Mouse (Mus musculus): ENCODE measurements around the gene Gngt1.

The Gngt1 gene

GRCm38 (mm10) chr6:3993492-3993891 lies at the start of gene Gngt1:
Gene Gngt1, plus strand, starts transcription at chr6:3993792.
- no peak for DNase-seq (ENCODE audit: low spot score in 2 of 2)

GRCm38 (mm10) chr6:3954969-3955368 lies 38.6 kb upstream of the Gngt1 start:
- DNase-seq (ENCODE audit: low spot score in 2 of 2), result no peak

GRCm38 (mm10) chr6:3967676-3968626 lies 25.6 kb upstream of the Gngt1 start:
- DNase-seq (ENCODE audit: low spot score in 2 of 2), result peak in 1 of 2 experiments; percentile 5

- no peak for DNase-seq (ENCODE audit: low spot score in 2 of 2)
Observed at GRCm38 (mm10) chr6:3973679-3974078, 19.9 kb upstream of the Gngt1 start.

- no peak for DNase-seq (ENCODE audit: low spot score in 2 of 2)
Observed at GRCm38 (mm10) chr6:3982661-3983284, 10.8 kb upstream of the Gngt1 start.

GRCm38 (mm10) chr6:3988750-3989149 lies 4.8 kb upstream of the Gngt1 start, which contains the start of gene Tfpi2:
Gene Tfpi2, minus strand, starts transcription at chr6:3988919.
- no peak for DNase-seq (ENCODE audit: low spot score in 2 of 2)

- no peak for DNase-seq (ENCODE audit: low spot score in 2 of 2)
Observed at GRCm38 (mm10) chr6:3998089-3998488, 4.5 kb downstream of the Gngt1 start.

GRCm38 (mm10) chr6:3999296-3999695 lies 5.7 kb downstream of the Gngt1 start:
- DNase-seq (ENCODE audit: low spot score in 2 of 2), result no peak

GRCm38 (mm10) chr6:4000716-4001115 lies 7.1 kb downstream of the Gngt1 start:
- no peak for DNase-seq (ENCODE audit: low spot score in 2 of 2)

GRCm38 (mm10) chr6:4003445-4003844 lies 9.9 kb downstream of the Gngt1 start:
- DNase-seq (ENCODE audit: low spot score in 2 of 2), result no peak

- peak in 1 of 2 experiments; percentile 12 for DNase-seq (ENCODE audit: low spot score in 2 of 2)
Observed at GRCm38 (mm10) chr6:4003890-4004306, 10.3 kb downstream of the Gngt1 start, which contains the start of gene Gng11. Gene Gng11, plus strand, starts transcription at chr6:4003904.

- no peak for DNase-seq (ENCODE audit: low spot score in 2 of 2)
Observed at GRCm38 (mm10) chr6:4004808-4005207, 11.2 kb downstream of the Gngt1 start.

GRCm38 (mm10) chr6:4008501-4009040 lies 15.0 kb downstream of the Gngt1 start:
- no peak for DNase-seq (ENCODE audit: low spot score in 2 of 2)

- DNase-seq (ENCODE audit: low spot score in 2 of 2), result no peak
Observed at GRCm38 (mm10) chr6:4009548-4009947, 16.0 kb downstream of the Gngt1 start.

- DNase-seq (ENCODE audit: low spot score in 2 of 2), result no peak
Observed at GRCm38 (mm10) chr6:4022645-4023044, 29.1 kb downstream of the Gngt1 start.

GRCm38 (mm10) chr6:4026367-4026766 lies 32.8 kb downstream of the Gngt1 start:
- DNase-seq (ENCODE audit: low spot score in 2 of 2), result no peak

GRCm38 (mm10) chr6:4030956-4031355 lies 37.4 kb downstream of the Gngt1 start:
- no peak for DNase-seq (ENCODE audit: low spot score in 2 of 2)

GRCm38 (mm10) chr6:4041821-4042220 lies 48.2 kb downstream of the Gngt1 start:
- DNase-seq (ENCODE audit: low spot score in 2 of 2), result no peak

Measured in frontal cortex, postnatal 36 days (tissue).